Mouse (Mus musculus): ENCODE results near the gene Agap2. TPM values are rescaled to one million over a fixed set of nuclear protein-coding genes. Genes with fewer than 3 reads are reported as not detected.

Gene Agap2
- polyA plus RNA-seq, 2 experiments: 0.57 to 3.0 TPM

DNA sequence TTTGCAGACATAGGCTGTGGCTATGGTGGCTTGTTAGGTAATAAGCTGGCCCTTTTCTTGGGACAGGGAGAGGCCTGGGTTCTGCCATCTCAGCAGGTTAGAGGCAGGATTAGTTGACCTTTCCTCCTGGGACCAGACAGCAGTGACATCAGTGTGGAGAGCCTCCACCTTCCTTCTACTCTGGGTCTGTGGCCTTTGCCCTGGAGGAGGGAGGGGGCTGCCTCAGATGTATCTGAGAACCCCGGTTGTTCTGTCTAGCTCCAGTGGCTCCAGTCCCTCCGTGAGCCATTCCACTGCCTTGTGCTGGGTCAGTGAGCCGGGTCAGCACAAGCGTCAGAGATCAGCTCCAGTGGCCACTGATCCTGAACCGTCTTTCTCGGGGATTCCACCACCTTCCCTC lies 31.9 kb upstream of the Agap2 start:
- no peaks in the 10 kb centered on the region; the same call in 1 of the 2 replicates for H3K36me3 ChIP-seq (replicated peaks; ENCODE audit: control insufficient read depth, insufficient read depth, low read depth)
- H3K4me3 ChIP-seq (ENCODE audit: insufficient read depth in 1 of 2, low read depth in 2 of 2, low read length in 2 of 2): no peak overlapping the region
- no peak for ATAC-seq (ENCODE audit: insufficient read depth)
- peaks cover 0 to 7% of the 10 kb centered on the region in 2 experiments; a peak in 3 of 4 replicates for H3K4me1 ChIP-seq (replicated peaks; ENCODE audit: control insufficient read depth in 2 of 2, insufficient read depth in 2 of 2, low read length in 1 of 2)
- 83% methylated on average over 6 of the region's 6 CpGs for WGBS (ENCODE audit: insufficient replicate concordance)
- H3K9ac ChIP-seq (replicated peaks): no peak overlapping the region
- no peak overlapping the region for H3K27ac ChIP-seq
- H3K9me3 ChIP-seq (ENCODE audit: control insufficient read depth, low read length): no peaks in the 10 kb centered on the region
- DNase-seq (ENCODE audit: low read depth in 3 of 3, low spot score in 3 of 3): no peak
- H3K27me3 ChIP-seq (ENCODE audit: control insufficient read depth, insufficient read depth, low read length): peaks cover 26% of the 10 kb centered on the region
- no peak overlapping the region for H3K4me2 ChIP-seq (ENCODE audit: low read depth)
- TF ChIP-seq CTCF (IDR thresholded peaks at IDR 0.05; ENCODE audit: low read depth) (no peak), EP300 (IDR thresholded peaks at IDR 0.05; ENCODE audit: low read depth) (no peak)

DNA sequence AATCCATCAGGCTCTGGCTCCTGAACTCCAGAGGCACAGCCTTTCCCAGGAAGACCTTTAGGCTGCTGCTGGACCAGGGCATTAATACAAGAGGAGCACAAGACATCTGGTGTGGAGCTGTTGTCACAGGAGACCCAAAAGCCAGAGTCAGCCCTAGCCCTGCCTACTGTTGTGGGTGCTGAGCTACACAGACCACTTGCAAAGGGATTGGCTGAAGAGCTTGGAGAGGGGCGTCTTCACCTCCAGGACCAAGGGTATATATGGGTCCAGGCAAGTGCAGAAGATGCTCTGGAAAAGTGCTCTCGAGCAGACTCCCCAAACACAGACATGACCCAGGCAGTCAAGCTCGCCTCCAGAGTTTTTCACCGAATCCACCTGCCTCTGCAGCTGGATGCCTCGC lies 27.1 kb upstream of the Agap2 start, which contains the start of gene Cyp27b1:
Gene Cyp27b1 (plus strand): TSS at position 297 of the 400 bp plus-strand sequence.
- DNase-seq (ENCODE audit: low read depth in 3 of 3, low spot score in 3 of 3) (no peak), ATAC-seq (ENCODE audit: insufficient read depth) (no peak)
- peaks cover 49% of the 10 kb centered on the region for H3K27me3 ChIP-seq (ENCODE audit: control insufficient read depth, insufficient read depth, low read length)
- no peak within 1 kb of the TSS for H3K27ac ChIP-seq
- H3K36me3 ChIP-seq (replicated peaks; ENCODE audit: control insufficient read depth, insufficient read depth, low read depth): no peaks in the 10 kb centered on the region; the same call in 1 of the 2 replicates
- H3K4me2 ChIP-seq (ENCODE audit: low read depth): no peak within 1 kb of the TSS
- H3K4me3 ChIP-seq (ENCODE audit: insufficient read depth in 1 of 2, low read depth in 2 of 2, low read length in 2 of 2): no peak within 1 kb of the TSS
- peaks cover 0 to under 1% of the 10 kb centered on the region in 2 experiments; a peak in 1 of 4 replicates for H3K4me1 ChIP-seq (replicated peaks; ENCODE audit: control insufficient read depth in 2 of 2, insufficient read depth in 2 of 2, low read length in 1 of 2)
- TF ChIP-seq CTCF (IDR thresholded peaks at IDR 0.05; ENCODE audit: low read depth) (no peak), EP300 (IDR thresholded peaks at IDR 0.05; ENCODE audit: low read depth) (no peak)
- H3K9me3 ChIP-seq (ENCODE audit: control insufficient read depth, low read length): no peaks in the 10 kb centered on the region
- 30% methylated on average over 5 of the region's 5 CpGs for WGBS (ENCODE audit: insufficient replicate concordance)
- H3K9ac ChIP-seq (replicated peaks): no peak within 1 kb of the TSS

DNA sequence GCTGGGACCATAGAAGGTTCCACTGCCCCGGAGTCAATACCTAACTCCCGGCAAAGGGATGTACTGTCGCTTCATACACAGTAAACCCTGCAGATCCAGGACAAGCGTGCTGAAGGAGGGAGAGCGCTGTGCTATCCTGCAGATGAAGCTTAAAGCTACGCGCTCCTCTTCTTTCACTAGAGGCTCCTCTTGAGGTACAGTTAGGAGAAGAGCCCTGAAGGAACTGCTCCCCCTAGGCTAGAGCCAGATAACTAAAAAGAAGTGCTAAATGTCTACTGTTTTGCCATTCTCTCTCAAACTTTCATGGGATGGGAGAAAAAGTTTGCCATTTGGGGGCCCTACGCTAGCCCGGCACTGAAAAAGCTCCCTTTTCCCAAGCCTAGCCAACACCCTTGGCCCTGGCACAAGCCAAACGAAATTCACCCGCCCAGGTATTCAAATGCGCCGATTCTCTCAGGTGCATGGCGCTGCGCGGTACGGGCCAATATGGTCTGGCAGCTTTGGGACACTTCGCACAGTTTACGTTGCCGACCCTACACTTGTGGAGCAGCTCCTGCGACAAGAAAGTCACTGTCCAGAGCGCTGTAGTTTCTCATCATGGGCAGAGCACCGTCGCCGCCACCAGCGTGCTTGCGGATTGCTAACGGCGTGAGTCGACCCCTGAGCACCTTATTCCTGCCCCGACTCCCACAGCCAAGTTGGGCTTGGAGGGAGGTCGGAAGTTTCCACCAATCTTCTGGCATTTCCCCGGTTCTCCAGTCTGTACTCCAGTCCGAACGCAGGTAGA lies 26.3 kb upstream of the Agap2 start:
- no peaks in the 10 kb centered on the region; the same call in 1 of the 2 replicates for H3K36me3 ChIP-seq (replicated peaks; ENCODE audit: control insufficient read depth, insufficient read depth, low read depth)
- no peak overlapping the region for H3K4me2 ChIP-seq (ENCODE audit: low read depth)
- H3K4me3 ChIP-seq (ENCODE audit: insufficient read depth in 1 of 2, low read depth in 2 of 2, low read length in 2 of 2): no peak overlapping the region
- ATAC-seq (ENCODE audit: insufficient read depth) (no peak), DNase-seq (ENCODE audit: low read depth in 3 of 3, low spot score in 3 of 3) (no peak)
- 5% methylated on average over 35 of the region's 35 CpGs for whole genome bisulfite sequencing (ENCODE audit: insufficient replicate concordance)
- TF ChIP-seq CTCF (IDR thresholded peaks at IDR 0.05; ENCODE audit: low read depth) (no peak), EP300 (IDR thresholded peaks at IDR 0.05; ENCODE audit: low read depth) (no peak)
- H3K27ac ChIP-seq: no peak overlapping the region
- no peaks in the 10 kb centered on the region for H3K4me1 ChIP-seq (replicated peaks; ENCODE audit: control insufficient read depth in 2 of 2, insufficient read depth in 2 of 2, low read length in 1 of 2)
- peaks cover 49% of the 10 kb centered on the region for H3K27me3 ChIP-seq (ENCODE audit: control insufficient read depth, insufficient read depth, low read length)
- H3K9me3 ChIP-seq (ENCODE audit: control insufficient read depth, low read length): no peaks in the 10 kb centered on the region
- no peak overlapping the region for H3K9ac ChIP-seq (replicated peaks)

DNA sequence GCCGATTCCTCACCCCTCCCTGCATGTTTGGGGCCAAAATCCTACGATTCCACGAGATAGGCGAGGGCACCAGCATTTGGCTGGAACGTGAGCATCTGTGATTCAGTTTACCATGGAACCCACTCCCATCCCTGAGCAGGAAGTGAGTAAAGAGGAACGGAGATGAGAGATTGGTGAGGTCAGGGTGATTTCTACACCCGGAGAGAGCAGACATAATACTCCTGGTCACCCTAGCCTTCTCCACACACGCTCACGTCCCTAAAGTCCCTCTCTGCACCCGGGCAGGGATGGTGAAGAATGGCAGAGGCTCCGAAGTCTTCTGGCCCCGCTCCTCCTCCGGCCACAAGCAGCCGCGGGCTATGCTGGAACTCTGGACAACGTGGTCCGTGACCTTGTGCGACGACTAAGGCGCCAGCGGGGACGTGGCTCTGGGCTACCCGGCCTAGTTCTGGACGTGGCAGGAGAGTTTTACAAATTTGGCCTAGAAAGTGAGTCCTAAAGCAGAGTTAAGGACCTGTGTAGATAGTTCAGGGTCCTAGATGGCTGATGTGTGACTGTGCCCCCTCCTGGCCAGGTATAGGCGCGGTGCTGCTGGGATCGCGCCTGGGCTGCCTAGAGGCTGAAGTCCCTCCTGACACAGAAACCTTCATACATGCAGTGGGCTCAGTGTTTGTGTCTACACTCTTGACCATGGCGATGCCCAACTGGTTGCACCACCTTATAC lies 25.5 kb upstream of the Agap2 start:
- peak; percentile 54 for TF ChIP-seq CTCF (IDR thresholded peaks at IDR 0.05; ENCODE audit: low read depth)
- TF ChIP-seq EP300 (IDR thresholded peaks at IDR 0.05; ENCODE audit: low read depth): no peak
- Histone ChIP-seq H3K9me3 (ENCODE audit: control insufficient read depth, low read length) (no peaks in the 10 kb centered on the region), H3K36me3 (replicated peaks; ENCODE audit: control insufficient read depth, insufficient read depth, low read depth) (no peaks in the 10 kb centered on the region; the same call in 1 of the 2 replicates), H3K27me3 (ENCODE audit: control insufficient read depth, insufficient read depth, low read length) (peaks cover 49% of the 10 kb centered on the region), H3K27ac (no peak overlapping the region), H3K4me3 (ENCODE audit: insufficient read depth in 1 of 2, low read depth in 2 of 2, low read length in 2 of 2) (no peak overlapping the region), H3K9ac (replicated peaks) (no peak overlapping the region), H3K4me1 (replicated peaks; ENCODE audit: control insufficient read depth in 2 of 2, insufficient read depth in 2 of 2, low read length in 1 of 2) (no peaks in the 10 kb centered on the region), H3K4me2 (ENCODE audit: low read depth) (peak overlapping the region; percentile 22; the same call in 1 of the 2 replicates)
- ATAC-seq (ENCODE audit: insufficient read depth) (no peak), DNase-seq (ENCODE audit: low read depth in 3 of 3, low spot score in 3 of 3) (no peak)
- 4% methylated on average over 29 of the region's 29 CpGs for WGBS (ENCODE audit: insufficient replicate concordance)

DNA sequence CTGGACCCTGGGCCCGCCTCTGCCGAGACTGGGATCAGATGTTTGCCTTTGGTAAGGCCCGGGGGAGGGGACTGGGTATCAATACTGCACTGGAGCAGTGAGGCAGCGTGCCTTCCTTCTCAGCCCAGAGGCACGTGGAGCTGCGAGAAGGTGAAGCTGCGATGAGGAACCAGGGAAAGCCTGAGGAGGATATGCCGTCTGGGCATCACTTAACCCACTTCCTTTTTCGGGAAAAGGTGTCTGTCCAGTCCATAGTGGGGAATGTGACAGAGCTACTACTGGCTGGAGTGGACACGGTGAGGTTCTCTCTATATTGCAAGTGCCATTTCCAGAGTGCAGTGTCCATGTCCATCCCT lies 25.0 kb upstream of the Agap2 start:
- WGBS (ENCODE audit: insufficient replicate concordance): 9% methylated on average over 10 of the region's 10 CpGs
- no peak overlapping the region for H3K4me2 ChIP-seq (ENCODE audit: low read depth)
- no peak overlapping the region for H3K27ac ChIP-seq
- H3K36me3 ChIP-seq (replicated peaks; ENCODE audit: control insufficient read depth, insufficient read depth, low read depth): no peaks in the 10 kb centered on the region
- TF ChIP-seq EP300 (IDR thresholded peaks at IDR 0.05; ENCODE audit: low read depth) (no peak), CTCF (IDR thresholded peaks at IDR 0.05; ENCODE audit: low read depth) (no peak)
- no peak overlapping the region for H3K4me3 ChIP-seq (ENCODE audit: insufficient read depth in 1 of 2, low read depth in 2 of 2, low read length in 2 of 2)
- peaks cover 49% of the 10 kb centered on the region for H3K27me3 ChIP-seq (ENCODE audit: control insufficient read depth, insufficient read depth, low read length)
- DNase-seq (ENCODE audit: low read depth in 3 of 3, low spot score in 3 of 3) (no peak), ATAC-seq (ENCODE audit: insufficient read depth) (no peak)
- no peaks in the 10 kb centered on the region for H3K9me3 ChIP-seq (ENCODE audit: control insufficient read depth, low read length)
- no peak overlapping the region for H3K9ac ChIP-seq (replicated peaks)
- H3K4me1 ChIP-seq (replicated peaks; ENCODE audit: control insufficient read depth in 2 of 2, insufficient read depth in 2 of 2, low read length in 1 of 2): no peaks in the 10 kb centered on the region
